Comparison of ENCODE assay signal across 22 mouse cellular contexts in genomic region chr2:181635865-181636264, GRCm38 (mm10). TPM values are rescaled to one million over a fixed set of nuclear protein-coding genes. Genes with fewer than 3 reads are reported as not detected.
A peak's percentile ranks its signal among the peaks of the same experiment; 100 is the strongest.
DNase-seq lines count a peak whose midpoint lies in the region; ATAC-seq and TF ChIP-seq lines count a peak whose summit lies in the region.
"Had no signal": no experiment of that assay in that cellular context is flagged by ENCODE, and none has a peak within 500 bp of the region (broad histone marks: within the 10 kb centered on the region; RNA-seq: fewer than 3 reads in every experiment).

No protein-coding gene starts in this region.

- no peak overlapping the region for H3K27ac ChIP-seq in heart, embryonic 10.5 days
- H3K27ac ChIP-seq in liver, adult 2 months (replicated peaks; ENCODE audit: insufficient read depth, low read depth, low read length), result peak overlapping the region; percentile 19; the same call in 1 of the 2 replicates
- H3K27ac ChIP-seq in liver, postnatal 0 days (ENCODE audit: low read depth), result no peak overlapping the region

- DNase-seq in heart, adult 11 months, result peak; percentile 81
- no peak for DNase-seq in heart, adult 9 months (ENCODE audit: low spot score in 2 of 2)
- peak; percentile 42 for DNase-seq in heart, embryonic 10.5 days (ENCODE audit: low spot score)
- DNase-seq in heart, adult 18-20 months, result no peak
- peak; percentile 68 for DNase-seq in liver, adult 2 months (ENCODE audit: extremely low read depth, low read depth, low spot score)
- no peak for DNase-seq in liver, postnatal 0 days
- DNase-seq: adrenal gland, adult 2 months; adrenal gland, adult 8-10 months; adrenal gland, postnatal 10 days; adrenal gland, postnatal 14 days; adrenal gland, postnatal 25 days; adrenal gland, postnatal 36 days; B cell, adult 2 months; cerebellum, adult 11 months; cerebellum, adult 11-12 months; cerebellum, adult 18-20 months had no signal

- no peak for TF ChIP-seq CTCF in liver, adult 2 months (IDR thresholded peaks at IDR 0.05; ENCODE audit: low read depth, low read length)
- TF ChIP-seq CTCF in liver, postnatal 0 days (IDR thresholded peaks at IDR 0.05; ENCODE audit: low read depth), result no peak

- H3K9me3 ChIP-seq in heart, embryonic 10.5 days, result no peaks in the 10 kb centered on the region
- no peaks in the 10 kb centered on the region for H3K9me3 ChIP-seq in liver, postnatal 0 days (ENCODE audit: low read length)
- H3K9me3 ChIP-seq: G1E had no signal

- 93% methylated on average over 3 of the region's 3 CpGs for WGBS in heart, embryonic 10.5 days
- WGBS in liver, adult 2 months, result 48% methylated on average over 3 of the region's 3 CpGs
- 86% methylated on average over 3 of the region's 3 CpGs for WGBS in liver, postnatal 0 days (ENCODE audit: insufficient replicate concordance)

- TF ChIP-seq EP300 in liver, postnatal 0 days (IDR thresholded peaks at IDR 0.05; ENCODE audit: low read depth), result no peak

- no peak for TF ChIP-seq POLR2A in liver, adult 2 months (IDR thresholded peaks at IDR 0.05; ENCODE audit: extremely low read depth, insufficient read depth, low read length)

- no peak overlapping the region for H3K4me3 ChIP-seq in heart, embryonic 10.5 days
- no peak overlapping the region for H3K4me3 ChIP-seq in liver, adult 2 months (ENCODE audit: insufficient read depth, low read depth, low read length)
- H3K4me3 ChIP-seq in liver, postnatal 0 days (ENCODE audit: low read depth, low read length), result no peak overlapping the region

- ATAC-seq in liver, postnatal 0 days, result no peak
- ATAC-seq: activated CD4-positive, CD25-positive, alpha-beta regulatory T cell, adult 4 months; CD4-positive, CD25-positive, alpha-beta regulatory T cell, adult 4 months; Patski had no signal

- H3K9ac ChIP-seq in liver, adult 2 months (ENCODE audit: low read depth, low read length), result no peak overlapping the region
- H3K9ac ChIP-seq in liver, postnatal 0 days (replicated peaks), result no peak overlapping the region

- H3K4me1 ChIP-seq in heart, embryonic 10.5 days, result no peaks in the 10 kb centered on the region
- H3K4me1 ChIP-seq in liver, adult 2 months (ENCODE audit: control insufficient read depth, insufficient read depth, low read length), result peaks cover 8% of the 10 kb centered on the region
- no peaks in the 10 kb centered on the region for H3K4me1 ChIP-seq in liver, postnatal 0 days (ENCODE audit: insufficient read depth)

- no peak overlapping the region for H3K4me2 ChIP-seq in liver, postnatal 0 days (ENCODE audit: low read depth, low read length)

- H3K36me3 ChIP-seq in heart, embryonic 10.5 days, result peaks cover 86% of the 10 kb centered on the region
- peaks cover 82% of the 10 kb centered on the region for H3K36me3 ChIP-seq in liver, adult 2 months (ENCODE audit: control insufficient read depth, insufficient read depth, low read length)
- peaks cover 62% of the 10 kb centered on the region for H3K36me3 ChIP-seq in liver, postnatal 0 days (replicated peaks; ENCODE audit: insufficient read depth, low read length)

- H3K27me3 ChIP-seq in heart, embryonic 10.5 days (ENCODE audit: insufficient read depth, poor library complexity, severe bottlenecking), result no peaks in the 10 kb centered on the region
- H3K27me3 ChIP-seq in liver, adult 2 months (ENCODE audit: control insufficient read depth, insufficient read depth, low read length), result no peaks in the 10 kb centered on the region
- H3K27me3 ChIP-seq in liver, postnatal 0 days (ENCODE audit: insufficient read depth, low read length), result no peaks in the 10 kb centered on the region
- H3K27me3 ChIP-seq: CH12.LX, Patski had no signal

- 0 out of 2 replicates have a peak, but pooled peaks cover 2% of the 10 kb centered on the region for H3K79me2 ChIP-seq in liver, adult 2 months (ENCODE audit: control insufficient read depth, insufficient read depth, low read length)

RNA-seq across cellular contexts. Expression of gene Gm29797, which starts 21.0 kb away (rescaled TPM):
- 0.24 TPM in 1 of 2 replicates, not detected in the other for polyA plus RNA-seq in heart, embryonic 10.5 days (2016; fragmentation: Nextera tagmentation; extraction: Ambion mirVana)
- not detected for total RNA-seq in heart, adult 18-20 months (2021)
- total RNA-seq in liver, adult 2 months (2014; rRNA removed), result not detected in 2 replicates
- not detected in 2 replicates for polyA plus RNA-seq in liver, adult 2 months (2012; rRNA removed)
- not detected in 2 replicates for polyA plus RNA-seq in liver, postnatal 0 days (2015; fragmentation: Nextera tagmentation; extraction: Ambion mirVana)
- total RNA-seq: adrenal gland, postnatal 10 days; adrenal gland, postnatal 14 days; adrenal gland, postnatal 25 days; G1E; MEL had no signal
- polyA plus RNA-seq: activated CD4-positive, CD25-positive, alpha-beta regulatory T cell, adult 4 months; CD4-positive, CD25-positive, alpha-beta regulatory T cell, adult 4 months had no signal

RNA-seq across cellular contexts. Expression of gene Sox18, which starts 35.6 kb away (rescaled TPM):
- 22.1 and 25.0 TPM in 2 replicates for polyA plus RNA-seq in heart, embryonic 10.5 days (2016; fragmentation: Nextera tagmentation; extraction: Ambion mirVana)
- total RNA-seq in heart, adult 18-20 months (2021), result 10 to 100 TPM; 38.7 to 49.6 TPM
- 1.4 and 2.9 TPM in 2 replicates for total RNA-seq in liver, adult 2 months (2014; rRNA removed)
- polyA plus RNA-seq in liver, adult 2 months (2012; rRNA removed), result 8.0 and 9.8 TPM in 2 replicates
- 11.4 and 12.2 TPM in 2 replicates for polyA plus RNA-seq in liver, postnatal 0 days (2015; fragmentation: Nextera tagmentation; extraction: Ambion mirVana)
- total RNA-seq: CH12.LX, MEL had no signal
- polyA plus RNA-seq: activated CD4-positive, CD25-positive, alpha-beta regulatory T cell, adult 4 months; CD4-positive, CD25-positive, alpha-beta regulatory T cell, adult 4 months; G1E had no signal

RNA-seq across cellular contexts. Expression of gene Samd10, which starts 36.9 kb away (rescaled TPM):
- polyA plus RNA-seq in heart, embryonic 10.5 days (2016; fragmentation: Nextera tagmentation; extraction: Ambion mirVana), result 15.0 and 16.6 TPM in 2 replicates
- 1 to 10 TPM; 1.6 to 2.3 TPM for total RNA-seq in heart, adult 18-20 months (2021)
- total RNA-seq in liver, adult 2 months (2014; rRNA removed), result 0.54 and 0.55 TPM in 2 replicates
- 2.2 and 4.6 TPM in 2 replicates for polyA plus RNA-seq in liver, adult 2 months (2012; rRNA removed)
- 2.1 and 2.3 TPM in 2 replicates for polyA plus RNA-seq in liver, postnatal 0 days (2015; fragmentation: Nextera tagmentation; extraction: Ambion mirVana)

RNA-seq across cellular contexts. Expression of gene Zfp512b, which starts 43.3 kb away (rescaled TPM):
- polyA plus RNA-seq in heart, embryonic 10.5 days (2016; fragmentation: Nextera tagmentation; extraction: Ambion mirVana), result 36.0 and 37.0 TPM in 2 replicates
- 10 to 100 TPM in 1 of 2 experiments, 1 to 10 TPM in 1; 9.7 to 10.8 TPM for total RNA-seq in heart, adult 18-20 months (2021)
- 9.5 and 15.1 TPM in 2 replicates for total RNA-seq in liver, adult 2 months (2014; rRNA removed)
- polyA plus RNA-seq in liver, adult 2 months (2012; rRNA removed), result 16.9 and 28.0 TPM in 2 replicates
- 8.9 and 10.5 TPM in 2 replicates for polyA plus RNA-seq in liver, postnatal 0 days (2015; fragmentation: Nextera tagmentation; extraction: Ambion mirVana)

RNA-seq across cellular contexts. Expression of gene Prpf6, which starts 44.2 kb away (rescaled TPM):
- 56.1 and 62.9 TPM in 2 replicates for polyA plus RNA-seq in heart, embryonic 10.5 days (2016; fragmentation: Nextera tagmentation; extraction: Ambion mirVana)
- 10 to 100 TPM; 35.9 to 37.7 TPM for total RNA-seq in heart, adult 18-20 months (2021)
- total RNA-seq in liver, adult 2 months (2014; rRNA removed), result 24.3 and 27.3 TPM in 2 replicates
- polyA plus RNA-seq in liver, adult 2 months (2012; rRNA removed), result 11.1 and 13.4 TPM in 2 replicates
- 16.7 and 17.5 TPM in 2 replicates for polyA plus RNA-seq in liver, postnatal 0 days (2015; fragmentation: Nextera tagmentation; extraction: Ambion mirVana)

Comparison
In these comparisons a context has a peak if more than half of its experiments do, and no peak if none do; other contexts are left out.
1. DNase-seq: peak in heart, adult 11 months (single experiment), heart, embryonic 10.5 days (single experiment) and liver, adult 2 months (single experiment); none in heart, adult 9 months (0 of 2), heart, adult 18-20 months (0 of 2) and liver, postnatal 0 days (single experiment).